In the genomic region with DNA sequence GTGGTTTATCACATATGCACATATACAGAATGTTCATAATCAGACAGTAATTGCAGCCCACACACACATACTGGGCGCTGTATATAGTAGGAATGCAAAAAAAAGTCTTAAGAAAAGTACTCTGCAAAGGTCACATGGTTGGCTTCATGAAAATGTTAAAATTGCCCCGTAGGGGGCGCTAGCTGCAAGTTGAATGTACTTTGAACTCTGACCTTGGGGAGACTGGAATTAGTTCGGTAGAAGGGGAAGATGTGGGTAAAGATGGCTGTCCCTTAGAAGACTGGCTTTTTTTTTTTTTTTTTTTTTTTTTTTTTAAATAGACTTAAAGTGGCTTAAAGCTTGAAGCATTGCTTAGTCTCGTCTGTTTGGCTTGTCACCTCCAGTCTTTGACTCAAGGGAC, we compare ENCODE assay signal across 10 mouse cellular contexts. TPM values are rescaled to one million over a fixed set of nuclear protein-coding genes. Genes with fewer than 3 reads are reported as not detected.
DNase-seq lines count a peak whose midpoint lies in the region; ATAC-seq lines count a peak whose summit lies in the region.
"Had no signal": no experiment of that assay in that cellular context is flagged by ENCODE, and none has a peak within 500 bp of the region (broad histone marks: within the 10 kb centered on the region; RNA-seq: fewer than 3 reads in every experiment).

No protein-coding gene starts in this region.

- H3K9me3 ChIP-seq in kidney, embryonic 15.5 days (replicated peaks), result no peaks in the 10 kb centered on the region
- H3K9me3 ChIP-seq: midbrain, embryonic 12.5 days had no signal

- DNase-seq in kidney, adult 11 months, result peak; percentile 64
- DNase-seq in ES-CJ7 (ENCODE audit: low read depth, low spot score), result peak; percentile 92
- DNase-seq in c-Kit-positive CD71-negative TER-119-negative erythroid progenitor cells, embryonic 14.5 days (ENCODE audit: low read depth), result peak; percentile 83
- DNase-seq in gastrocnemius, adult 18-20 months (ENCODE audit: low spot score), result peak; percentile 77
- peak; percentile 84 for DNase-seq in layer of hippocampus, adult 11-12 months (ENCODE audit: low spot score)
- peak; percentile 80 for DNase-seq in mesoderm, embryonic 11.5 days (ENCODE audit: low read depth, low spot score)
- DNase-seq in thymus, adult 18-20 months, result peak; percentile 34 to 64

- H3K4me1 ChIP-seq in kidney, embryonic 15.5 days, result peaks cover 17% of the 10 kb centered on the region

- 14% methylated on average over 5 of the region's 5 CpGs for WGBS in kidney, embryonic 15.5 days

- no peak overlapping the region for H3K4me3 ChIP-seq in kidney, embryonic 15.5 days (replicated peaks)
- H3K4me3 ChIP-seq: erythroblast, embryonic 14.5 days; midbrain, embryonic 12.5 days had no signal

- no peak overlapping the region for H3K9ac ChIP-seq in kidney, embryonic 15.5 days
- H3K9ac ChIP-seq: midbrain, embryonic 12.5 days had no signal

- H3K36me3 ChIP-seq in kidney, embryonic 15.5 days, result no peaks in the 10 kb centered on the region
- H3K36me3 ChIP-seq: midbrain, embryonic 12.5 days had no signal

- no peak for ATAC-seq in kidney, embryonic 15.5 days (replicated peaks; ENCODE audit: low FRiP score)

- H3K4me2 ChIP-seq in kidney, embryonic 15.5 days, result no peak overlapping the region
- H3K4me2 ChIP-seq: midbrain, embryonic 12.5 days had no signal

- H3K27me3 ChIP-seq in kidney, embryonic 15.5 days, result no peaks in the 10 kb centered on the region
- H3K27me3 ChIP-seq: midbrain, embryonic 12.5 days had no signal

- H3K27ac ChIP-seq in kidney, embryonic 15.5 days, result no peak overlapping the region
- H3K27ac ChIP-seq: midbrain, embryonic 12.5 days had no signal

RNA-seq across cellular contexts. Expression of a gene that starts 28.4 kb away (rescaled TPM):
- polyA plus RNA-seq in kidney, embryonic 15.5 days (2015; fragmentation: Nextera tagmentation; extraction: Ambion mirVana), result 38.6 and 40.1 TPM in 2 replicates
- total RNA-seq in gastrocnemius, adult 18-20 months (2021), result 10 to 100 TPM; 31.3 to 32.0 TPM

RNA-seq across cellular contexts. Expression of a gene that starts 55.0 kb away (rescaled TPM):
- not detected in 2 replicates for polyA plus RNA-seq in kidney, embryonic 15.5 days (2015; fragmentation: Nextera tagmentation; extraction: Ambion mirVana)
- not detected for total RNA-seq in gastrocnemius, adult 18-20 months (2021)
- polyA plus RNA-seq: erythroblast, embryonic 14.5 days had no signal
